Mouse (Mus musculus): ENCODE data around the gene Tbc1d1. TPM values are rescaled to one million over a fixed set of nuclear protein-coding genes. Genes with fewer than 3 reads are reported as not detected.

Gene Tbc1d1
- total RNA-seq, 4 experiments from 2014 or later, result 10.2 to 17.7 (median 14.7) TPM

GRCm38 (mm10) chr5:64160705-64161391 lies 4.7 kb downstream of the Tbc1d1 start:
- DNase-seq, result no peak

- DNase-seq, result no peak
Observed at GRCm38 (mm10) chr5:64161917-64162316, 5.8 kb downstream of the Tbc1d1 start.

DNA sequence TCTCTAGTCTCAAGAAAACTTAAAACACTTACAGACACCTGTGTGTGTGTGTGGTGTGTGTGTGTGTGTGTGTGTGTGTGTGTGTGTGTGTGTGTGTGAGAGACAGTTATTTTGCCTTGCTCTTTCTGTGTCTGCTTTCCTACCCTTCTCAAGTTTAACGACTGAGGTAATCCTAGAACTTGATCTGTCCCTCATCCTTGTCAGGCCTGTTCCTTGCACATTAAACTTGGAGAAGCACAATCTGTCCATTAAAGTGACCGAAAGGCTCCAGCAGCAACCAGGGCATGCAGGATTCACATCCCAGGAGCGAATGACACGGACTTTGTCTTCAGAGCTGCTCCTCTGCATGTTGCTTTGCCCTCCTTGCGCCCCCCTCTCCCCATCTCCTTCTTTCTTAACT lies 6.5 kb downstream of the Tbc1d1 start:
- no peak for DNase-seq

GRCm38 (mm10) chr5:64164414-64164813 lies 8.3 kb downstream of the Tbc1d1 start:
- no peak for DNase-seq

GRCm38 (mm10) chr5:64165826-64166225 lies 9.7 kb downstream of the Tbc1d1 start:
- no peak for DNase-seq

DNA sequence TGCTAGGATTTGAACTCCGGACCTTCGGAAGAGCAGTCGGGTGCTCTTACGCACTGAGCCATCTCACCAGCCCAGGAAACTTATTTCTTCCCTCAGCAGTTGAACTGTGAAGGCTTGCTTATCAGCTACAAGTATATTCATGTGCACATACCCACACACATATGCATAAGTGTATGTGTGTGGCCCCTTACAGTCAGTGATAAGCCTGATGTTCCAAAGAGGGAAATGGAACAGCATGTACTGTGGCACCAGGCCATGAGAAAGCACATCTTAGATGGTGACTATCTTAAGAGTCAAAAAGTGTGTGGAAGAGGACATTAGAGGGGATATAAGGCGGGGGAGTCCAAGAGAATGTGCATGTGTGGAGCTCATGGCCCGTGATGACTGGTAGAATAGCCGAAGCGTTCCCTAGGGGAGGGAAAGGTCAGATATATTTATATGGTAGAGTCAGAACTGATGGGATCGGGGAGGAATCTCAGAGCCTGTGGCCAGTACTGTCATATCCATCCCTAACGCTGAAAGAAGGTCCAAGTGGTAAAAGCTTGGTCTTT lies 13.0 kb downstream of the Tbc1d1 start:
- DNase-seq, result no peak

GRCm38 (mm10) chr5:64172884-64173283 lies 16.8 kb downstream of the Tbc1d1 start:
- DNase-seq, result no peak

DNA sequence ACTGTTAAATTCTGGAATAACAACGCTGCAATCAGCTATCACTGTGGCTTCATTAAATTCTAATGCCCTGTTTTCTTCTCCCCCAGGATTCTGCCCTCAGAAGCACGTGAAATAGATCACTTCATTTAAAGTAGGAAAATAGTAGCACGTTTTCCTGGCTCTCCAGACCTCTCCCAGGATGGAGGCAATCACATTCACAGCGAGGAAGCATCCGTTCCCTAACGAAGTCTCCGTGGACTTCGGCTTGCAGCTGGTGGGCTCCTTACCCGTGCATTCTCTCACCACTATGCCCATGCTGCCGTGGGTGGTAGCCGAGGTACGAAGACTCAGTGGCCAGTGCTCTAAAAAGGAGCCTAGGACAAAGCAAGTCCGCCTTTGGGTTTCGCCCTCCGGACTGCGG lies 17.2 kb downstream of the Tbc1d1 start:
- no peak for DNase-seq

- no peak for DNase-seq
Observed at GRCm38 (mm10) chr5:64174429-64174935, 18.4 kb downstream of the Tbc1d1 start.

- no peak for DNase-seq
Observed at GRCm38 (mm10) chr5:64180548-64180947, 24.4 kb downstream of the Tbc1d1 start.

GRCm38 (mm10) chr5:64183712-64184111 lies 27.6 kb downstream of the Tbc1d1 start:
- no peak for DNase-seq

DNA sequence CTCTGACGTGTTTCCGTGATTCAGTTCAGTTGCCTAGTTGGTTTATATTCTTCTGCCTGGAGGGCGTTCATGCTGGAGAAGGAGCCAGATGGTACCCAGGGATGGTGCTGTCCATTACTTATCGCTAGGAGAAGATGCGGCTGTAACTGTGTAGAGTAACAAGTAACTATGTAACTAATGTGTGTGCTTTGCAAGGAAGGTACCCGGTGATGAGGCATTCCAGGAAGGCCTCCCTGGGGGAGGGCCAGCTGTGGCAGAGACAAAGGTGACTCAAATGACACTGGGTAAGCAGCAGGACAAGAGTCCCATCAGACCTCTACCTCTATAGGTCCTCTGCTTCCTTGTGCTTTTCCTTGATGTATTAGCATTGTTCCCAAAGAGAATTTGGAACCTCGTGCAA lies 29.2 kb downstream of the Tbc1d1 start:
- DNase-seq, result no peak

- no peak for DNase-seq
Observed at GRCm38 (mm10) chr5:64186566-64186965, 30.5 kb downstream of the Tbc1d1 start.

DNA sequence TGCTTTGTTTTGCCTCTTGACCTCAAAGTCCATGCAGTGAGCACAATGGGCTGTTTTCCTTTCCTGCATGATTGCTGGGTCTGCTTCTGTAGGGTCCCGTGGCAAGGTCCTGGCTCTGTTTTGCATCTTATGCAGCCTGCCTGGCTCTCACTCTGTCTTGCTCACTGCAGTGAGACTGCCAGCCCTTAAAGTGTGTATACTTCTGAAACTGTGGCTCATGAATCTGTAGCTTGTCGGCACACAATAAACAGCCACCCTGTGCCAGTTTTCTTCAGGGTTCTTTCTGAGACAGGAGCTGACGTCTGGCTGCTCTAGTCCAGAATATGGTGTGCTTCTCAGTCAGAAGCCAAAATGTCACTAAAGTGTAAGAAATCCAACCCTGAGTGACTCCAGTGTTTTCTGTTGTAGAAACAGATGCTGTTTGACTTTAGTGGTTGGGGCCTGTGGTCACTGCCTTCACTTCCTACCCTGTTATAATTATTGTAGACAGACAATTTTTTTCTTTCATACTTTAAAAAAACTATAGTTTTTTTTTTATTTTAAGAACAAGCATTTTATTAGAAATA lies 32.1 kb downstream of the Tbc1d1 start:
- DNase-seq, result no peak

- DNase-seq, result no peak
Observed at GRCm38 (mm10) chr5:64190892-64191291, 34.8 kb downstream of the Tbc1d1 start.

DNA sequence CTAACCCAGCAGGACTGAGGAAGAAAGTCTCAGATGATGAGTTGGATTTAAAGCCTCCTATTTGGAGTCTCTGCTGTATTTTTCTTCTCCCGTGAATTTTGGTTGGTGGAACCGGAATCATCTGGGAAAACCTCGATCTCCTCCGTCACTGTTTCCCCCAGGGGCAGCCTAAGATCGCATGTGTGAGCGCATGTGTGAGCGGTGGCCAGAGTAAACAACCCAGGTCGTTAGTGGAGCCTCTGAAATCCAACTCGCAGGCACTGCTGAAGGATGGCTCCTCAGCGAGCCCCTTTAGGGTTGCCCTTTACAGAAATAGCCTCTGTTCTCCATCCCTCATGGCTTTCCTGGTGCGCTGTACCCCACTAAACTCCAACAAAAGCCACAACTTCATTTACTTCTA lies 37.2 kb downstream of the Tbc1d1 start:
- DNase-seq, result no peak

- no peak for DNase-seq
Observed at GRCm38 (mm10) chr5:64196250-64196865, 40.3 kb downstream of the Tbc1d1 start.

- no peak for DNase-seq
Observed at GRCm38 (mm10) chr5:64196866-64197321, 40.8 kb downstream of the Tbc1d1 start.

- no peak for DNase-seq
Observed at GRCm38 (mm10) chr5:64198624-64199023, 42.5 kb downstream of the Tbc1d1 start.

GRCm38 (mm10) chr5:64201071-64201470 lies 45.0 kb downstream of the Tbc1d1 start:
- DNase-seq, result no peak

- DNase-seq, result no peak
Observed at GRCm38 (mm10) chr5:64202306-64202705, 46.2 kb downstream of the Tbc1d1 start.

GRCm38 (mm10) chr5:64205610-64206009 lies 49.5 kb downstream of the Tbc1d1 start:
- no peak for DNase-seq

GRCm38 (mm10) chr5:64206431-64206830 lies 50.3 kb downstream of the Tbc1d1 start:
- no peak for DNase-seq
